Mouse (Mus musculus) stomach, embryonic 14.5 days (tissue): ENCODE measurements around the gene Ndst4. TPM values are rescaled to one million over a fixed set of nuclear protein-coding genes. Genes with fewer than 3 reads are reported as not detected.

Source experiments
- ATAC-seq: fragments of 200-750 bp; cut with Nextera tagmentation; 2 replicates; pipeline ENCODE4 v1.8.0; 2017; ENCODE audit warnings: low read depth, moderate TSS enrichment; ENCODE audit not compliant: insufficient number of reproducible peaks, insufficient read depth, low FRiP score
- H3K27ac ChIP-seq: fragments of 300-500 bp; sonication (generic); 2 replicates; pipeline ENCODE4 v1.5.1; 2014; ENCODE audit warnings: mild to moderate bottlenecking, low read length, moderate library complexity, mixed read lengths
- H3K27me3 ChIP-seq: fragments of 300-500 bp; sonication (generic); 2 replicates; pipeline ENCODE4 v1.6.1; 2014; ENCODE audit warnings: low read length, control low read depth, mixed read lengths; ENCODE audit not compliant: control insufficient read depth, insufficient read depth
- H3K36me3 ChIP-seq: fragments of 300-500 bp; sonication (generic); 2 replicates; pipeline ENCODE4 v1.6.1; 2014; ENCODE audit warnings: mild to moderate bottlenecking, control low read depth, low read length, moderate library complexity, mixed read lengths; ENCODE audit not compliant: control insufficient read depth, insufficient read depth
- H3K4me1 ChIP-seq: fragments of 300-500 bp; sonication (generic); 2 replicates; pipeline ENCODE4 v1.6.1; 2014; ENCODE audit warnings: low read length, control low read depth, mixed read lengths; ENCODE audit not compliant: control insufficient read depth, insufficient read depth
- H3K4me2 ChIP-seq: fragments of 300-500 bp; sonication (generic); replicated peaks from 2 replicates; pipeline ENCODE4 v1.6.1; 2014; ENCODE audit warnings: low read depth, low read length, control low read depth
- H3K4me3 ChIP-seq: fragments of 300-500 bp; sonication (generic); 2 replicates; pipeline ENCODE4 v1.5.1; 2014; ENCODE audit warnings: low read depth, low read length, control low read depth
- H3K9ac ChIP-seq: fragments of 300-500 bp; sonication (generic); replicated peaks from 2 replicates; pipeline ENCODE4 v1.6.1; 2014; ENCODE audit warnings: low read depth, mild to moderate bottlenecking, control low read depth, low read length, moderate library complexity, mixed read lengths
- H3K9me3 ChIP-seq: fragments of 300-500 bp; sonication (generic); 2 replicates; pipeline ENCODE4 v1.6.1; 2016; ENCODE audit warnings: low read depth, low read length, control low read depth; ENCODE audit not compliant: control insufficient read depth
- WGBS: fragments of 180-500 bp; shearing (Covaris S2); extraction: QIAGEN DNeasy Blood & Tissue Kit; methylation state at CpG from one replicate; pipeline ENCODE4 v1.1.7; 2014; 5-methylcytosine and 5-hydroxymethylcytosine counted together
- polyA plus RNA-seq: library from polyadenylated mRNA; unstranded; fragments of >200 nt; fragmentation: Nextera tagmentation; extraction: Ambion mirVana; gene quantifications from 2 replicates; pipeline ENCODE4 v1.2.1, GENCODE M21; 2014

Gene Ndst4
- polyA plus RNA-seq, 1 experiment from 2014 or later, result 0.74 TPM

- no peak overlapping the region for H3K4me3 ChIP-seq
- no peaks in the 10 kb centered on the region for H3K4me1 ChIP-seq
- H3K36me3 ChIP-seq, result no peaks in the 10 kb centered on the region
- no peaks in the 10 kb centered on the region for H3K9me3 ChIP-seq
- no peak overlapping the region for H3K4me2 ChIP-seq
- no peak for ATAC-seq
- no peak overlapping the region for H3K9ac ChIP-seq
- 63% methylated on average over 8 of the region's 8 CpGs for WGBS
- no peak overlapping the region for H3K27ac ChIP-seq
- no peaks in the 10 kb centered on the region for H3K27me3 ChIP-seq
Observed at GRCm38 (mm10) chr3:125683460-125684230, 279.8 kb downstream of the Ndst4 start.

GRCm38 (mm10) chr3:125684583-125684982 is 280.7 kb downstream of the Ndst4 start:
- Histone ChIP-seq H3K27ac (no peak overlapping the region), H3K9ac (no peak overlapping the region), H3K4me2 (no peak overlapping the region), H3K27me3 (no peaks in the 10 kb centered on the region), H3K4me1 (no peaks in the 10 kb centered on the region), H3K36me3 (no peaks in the 10 kb centered on the region), H3K9me3 (no peaks in the 10 kb centered on the region), H3K4me3 (no peak overlapping the region)
- 87% methylated on average over 1 of the region's 1 CpGs for WGBS
- no peak for ATAC-seq

GRCm38 (mm10) chr3:125687601-125688000 is 283.7 kb downstream of the Ndst4 start:
- ATAC-seq, result no peak
- no peak overlapping the region for H3K9ac ChIP-seq

GRCm38 (mm10) chr3:125690948-125691347 is 287.1 kb downstream of the Ndst4 start:
- Histone ChIP-seq H3K4me2 (no peak overlapping the region), H3K27ac (no peak overlapping the region), H3K4me1 (no peaks in the 10 kb centered on the region), H3K9me3 (no peaks in the 10 kb centered on the region), H3K9ac (no peak overlapping the region), H3K27me3 (no peaks in the 10 kb centered on the region), H3K36me3 (no peaks in the 10 kb centered on the region), H3K4me3 (no peak overlapping the region)
- no peak for ATAC-seq
- WGBS, result 84% methylated on average over 1 of the region's 1 CpGs

More at GRCm38 (mm10) chr3:125687601-125688000, 283.7 kb downstream of the Ndst4 start:
- Histone ChIP-seq H3K4me3 (no peak overlapping the region), H3K9me3 (no peaks in the 10 kb centered on the region), H3K36me3 (no peaks in the 10 kb centered on the region), H3K4me1 (no peaks in the 10 kb centered on the region), H3K4me2 (no peak overlapping the region), H3K27ac (no peak overlapping the region), H3K27me3 (no peaks in the 10 kb centered on the region)
- WGBS, result 67% methylated on average over 2 of the region's 2 CpGs

GRCm38 (mm10) chr3:125722953-125723352 is 319.1 kb downstream of the Ndst4 start:
- H3K9me3 ChIP-seq, result no peaks in the 10 kb centered on the region
- no peak overlapping the region for H3K9ac ChIP-seq
- H3K4me1 ChIP-seq, result no peaks in the 10 kb centered on the region
- H3K27ac ChIP-seq, result no peak overlapping the region
- 65% methylated on average over 2 of the region's 2 CpGs for WGBS
- no peaks in the 10 kb centered on the region for H3K36me3 ChIP-seq
- H3K27me3 ChIP-seq, result no peaks in the 10 kb centered on the region
- no peak for ATAC-seq
- no peak overlapping the region for H3K4me3 ChIP-seq
- no peak overlapping the region for H3K4me2 ChIP-seq

GRCm38 (mm10) chr3:125734945-125735344 is 331.1 kb downstream of the Ndst4 start:
- ATAC-seq, result no peak
- no peak overlapping the region for H3K4me3 ChIP-seq
- H3K4me1 ChIP-seq, result no peaks in the 10 kb centered on the region
- H3K27ac ChIP-seq, result no peak overlapping the region
- 60% methylated on average over 2 of the region's 2 CpGs for WGBS
- H3K9ac ChIP-seq, result no peak overlapping the region
- H3K27me3 ChIP-seq, result no peaks in the 10 kb centered on the region
- no peaks in the 10 kb centered on the region for H3K36me3 ChIP-seq
- H3K4me2 ChIP-seq, result no peak overlapping the region
- no peaks in the 10 kb centered on the region for H3K9me3 ChIP-seq

GRCm38 (mm10) chr3:125744468-125745141 is 340.7 kb downstream of the Ndst4 start:
- 73% methylated on average over 3 of the region's 3 CpGs for WGBS
- H3K4me3 ChIP-seq, result no peak overlapping the region
- H3K4me1 ChIP-seq, result no peaks in the 10 kb centered on the region
- H3K4me2 ChIP-seq, result no peak overlapping the region
- H3K36me3 ChIP-seq, result no peaks in the 10 kb centered on the region
- no peak overlapping the region for H3K9ac ChIP-seq
- ATAC-seq, result no peak
- H3K9me3 ChIP-seq, result no peaks in the 10 kb centered on the region
- no peaks in the 10 kb centered on the region for H3K27me3 ChIP-seq
- no peak overlapping the region for H3K27ac ChIP-seq

GRCm38 (mm10) chr3:125745142-125745496 is 341.2 kb downstream of the Ndst4 start:
- no peak for ATAC-seq
- H3K27me3 ChIP-seq, result no peaks in the 10 kb centered on the region
- H3K36me3 ChIP-seq, result no peaks in the 10 kb centered on the region

More at GRCm38 (mm10) chr3:125745142-125745496, 341.2 kb downstream of the Ndst4 start:
- no peaks in the 10 kb centered on the region for H3K9me3 ChIP-seq
- no peak overlapping the region for H3K9ac ChIP-seq
- no peak overlapping the region for H3K4me2 ChIP-seq
- no peak overlapping the region for H3K4me3 ChIP-seq
- H3K27ac ChIP-seq, result no peak overlapping the region
- H3K4me1 ChIP-seq, result no peaks in the 10 kb centered on the region
- WGBS, result 83% methylated on average over 3 of the region's 3 CpGs
